Mouse (Mus musculus): ENCODE results near the gene Mobp. TPM values are rescaled to one million over a fixed set of nuclear protein-coding genes. Genes with fewer than 3 reads are reported as not detected.

The Mobp gene
- total RNA-seq, 2 experiments from 2014 or later, result 128 to 224 TPM

GRCm38 (mm10) chr9:120132980-120133754 is 16.3 kb upstream of the Mobp start:
- no peak for DNase-seq (ENCODE audit: low spot score in 2 of 2)
- intact Hi-C loops (cut with DNase I), result no loop called here

GRCm38 (mm10) chr9:120133755-120134475 is 15.6 kb upstream of the Mobp start:
- intact Hi-C loops (cut with DNase I), result no loop called here
- no peak for DNase-seq (ENCODE audit: low spot score in 2 of 2)

GRCm38 (mm10) chr9:120134529-120135160 is 14.9 kb upstream of the Mobp start:
- intact Hi-C loops (cut with DNase I), result no loop called here
- no peak for DNase-seq (ENCODE audit: low spot score in 2 of 2)

- intact Hi-C loops (cut with DNase I), result no loop called here
- DNase-seq (ENCODE audit: low spot score in 2 of 2), result no peak
Measured at GRCm38 (mm10) chr9:120135454-120135853, 14.1 kb upstream of the Mobp start.

GRCm38 (mm10) chr9:120140652-120141051 is 8.9 kb upstream of the Mobp start:
- intact Hi-C loops (cut with DNase I), result loop anchor here (1.0 to 5.0 kb wide), 3 partner anchors 31 to 357 kb away; no protein-coding TSS in a partner anchor
- peak; percentile 83 to 88 for DNase-seq (ENCODE audit: low spot score in 2 of 2)

- intact Hi-C loops (cut with DNase I), result loop anchor here (5.0 kb wide), 2 partner anchors 283 to 353 kb away; no protein-coding TSS in a partner anchor
- DNase-seq (ENCODE audit: low spot score in 2 of 2), result no peak
Measured at GRCm38 (mm10) chr9:120144474-120144873, 5.0 kb upstream of the Mobp start.

GRCm38 (mm10) chr9:120151152-120151551 is 1.6 kb downstream of the Mobp start:
- DNase-seq (ENCODE audit: low spot score in 2 of 2), result no peak
- intact Hi-C loops (cut with DNase I), result no loop called here

- DNase-seq (ENCODE audit: low spot score in 2 of 2), result no peak
- intact Hi-C loops (cut with DNase I), result no loop called here
Measured at GRCm38 (mm10) chr9:120151906-120152399, 2.4 kb downstream of the Mobp start.

GRCm38 (mm10) chr9:120158047-120158446 is 8.5 kb downstream of the Mobp start:
- no peak for DNase-seq (ENCODE audit: low spot score in 2 of 2)
- intact Hi-C loops (cut with DNase I), result no loop called here

- intact Hi-C loops (cut with DNase I), result no loop called here
Measured at GRCm38 (mm10) chr9:120163862-120164261, 14.4 kb downstream of the Mobp start.

GRCm38 (mm10) chr9:120167826-120168225 is 18.3 kb downstream of the Mobp start:
- intact Hi-C loops (cut with DNase I), result no loop called here
- DNase-seq (ENCODE audit: low spot score in 2 of 2), result no peak

More at GRCm38 (mm10) chr9:120163862-120164261, 14.4 kb downstream of the Mobp start:
- no peak for DNase-seq (ENCODE audit: low spot score in 2 of 2)

GRCm38 (mm10) chr9:120171295-120171694 is 21.8 kb downstream of the Mobp start:
- DNase-seq (ENCODE audit: low spot score in 2 of 2), result peak; percentile 58 to 72
- intact Hi-C loops (cut with DNase I), result loop anchor here (1.0 kb wide), 1 partner anchor 31 kb away; no protein-coding TSS in a partner anchor

- intact Hi-C loops (cut with DNase I), result no loop called here
- DNase-seq (ENCODE audit: low spot score in 2 of 2), result peak; percentile 36 to 58
Measured at GRCm38 (mm10) chr9:120174436-120175137, 25.1 kb downstream of the Mobp start.

- intact Hi-C loops (cut with DNase I), result no loop called here
Measured at GRCm38 (mm10) chr9:120178813-120179212, 29.3 kb downstream of the Mobp start.

GRCm38 (mm10) chr9:120184499-120184898 is 35.0 kb downstream of the Mobp start:
- intact Hi-C loops (cut with DNase I), result no loop called here
- DNase-seq (ENCODE audit: low spot score in 2 of 2), result peak; percentile 72 to 87

More at GRCm38 (mm10) chr9:120178813-120179212, 29.3 kb downstream of the Mobp start:
- DNase-seq (ENCODE audit: low spot score in 2 of 2), result peak in 1 of 2 experiments; percentile 47

- intact Hi-C loops (cut with DNase I), result no loop called here
- no peak for DNase-seq (ENCODE audit: low spot score in 2 of 2)
Measured at GRCm38 (mm10) chr9:120186856-120187255, 37.3 kb downstream of the Mobp start.

GRCm38 (mm10) chr9:120190891-120191290 is 41.4 kb downstream of the Mobp start:
- intact Hi-C loops (cut with DNase I), result loop anchor here (1.0 to 5.0 kb wide), 3 partner anchors 111 to 236 kb away; partner anchors contain the start of gene Myrip
- no peak for DNase-seq (ENCODE audit: low spot score in 2 of 2)

- intact Hi-C loops (cut with DNase I), result loop anchor here (1.0 to 5.0 kb wide), 3 partner anchors 111 to 236 kb away; partner anchors contain the start of gene Myrip
- peak; percentile 92 to 96 for DNase-seq (ENCODE audit: low spot score in 2 of 2)
Measured at GRCm38 (mm10) chr9:120191362-120192098, 42.0 kb downstream of the Mobp start.

All from left cerebral cortex, postnatal 14 days (tissue).